Mouse (Mus musculus): Measurements from ENCODE around the gene Sema4d.

- TF ChIP-seq HCFC1 (IDR thresholded peaks at IDR 0.05; ENCODE audit: borderline replicate concordance, insufficient read depth, low read length) (no peak), CHD2 (IDR thresholded peaks at IDR 0.05; ENCODE audit: low read depth, low read length) (no peak)
These were observed 149.4 kb downstream of the Sema4d start for GRCm38 (mm10) chr13:51643924-51644828.
